Mouse (Mus musculus) MEL (cell line): ENCODE data around the gene Kalrn.

Experiments used
- CTCF ChIP-seq, 3 experiments: IDR thresholded peaks in 2 of 3; conservative IDR thresholded peaks in 1 of 3; 2 replicates each; pipeline ENCODE4 v1.5.1; 2011 to 2012; ENCODE audit warnings: low read length in 3 of 3, low read depth in 2 of 3, mild to moderate bottlenecking in 2 of 3, improper control_type of control experiment in 1 of 3, inconsistent platforms in 1 of 3, mixed read lengths in 1 of 3, moderate library complexity in 1 of 3; ENCODE audit not compliant: control insufficient read depth in 1 of 3, insufficient read depth in 1 of 3, poor library complexity in 1 of 3, severe bottlenecking in 1 of 3
- EP300 ChIP-seq, 2 experiments: IDR thresholded peaks; 2 replicates each; pipeline ENCODE4 v1.6.1; 2011; ENCODE audit warnings: improper control_type of control experiment in 2 of 2, low read length in 2 of 2, low read depth in 1 of 2, mild to moderate bottlenecking in 1 of 2
- GATA1 ChIP-seq: IDR thresholded peaks from 2 replicates; pipeline ENCODE4 v1.6.1; 2011; ENCODE audit warnings: low read depth, low read length, improper control_type of control experiment
- HCFC1 ChIP-seq: IDR thresholded peaks from 2 replicates; pipeline ENCODE4 v1.6.1; 2012; ENCODE audit warnings: low read depth, mild to moderate bottlenecking, inconsistent platforms, low read length, improper control_type of control experiment, moderate library complexity
- MAFK ChIP-seq: IDR thresholded peaks from 2 replicates; pipeline ENCODE4 v1.6.1; 2011; ENCODE audit warnings: low read depth, mild to moderate bottlenecking, low read length, improper control_type of control experiment, borderline replicate concordance
- NELFE ChIP-seq: IDR thresholded peaks from 2 replicates; pipeline ENCODE4 v1.6.1; 2011; ENCODE audit warnings: low read depth, low read length, improper control_type of control experiment
- POLR2A ChIP-seq, 2 experiments: IDR thresholded peaks; 2 replicates each; pipeline ENCODE4 v1.6.1; 2011 to 2012; ENCODE audit warnings: low read length in 2 of 2, mild to moderate bottlenecking in 2 of 2, control low read depth in 1 of 2, improper control_type of control experiment in 1 of 2, low read depth in 1 of 2, moderate library complexity in 1 of 2; ENCODE audit not compliant: control insufficient read depth in 1 of 2, insufficient read depth in 1 of 2, poor library complexity in 1 of 2
- POLR2AphosphoS2 ChIP-seq: IDR thresholded peaks from 2 replicates; pipeline ENCODE4 v1.6.1; 2011; ENCODE audit warnings: low read length, improper control_type of control experiment
- ZC3H11A ChIP-seq: IDR thresholded peaks from 2 replicates; pipeline ENCODE4 v1.6.1; 2012; ENCODE audit warnings: low read depth, mild to moderate bottlenecking, inconsistent platforms, low read length, improper control_type of control experiment

DNA sequence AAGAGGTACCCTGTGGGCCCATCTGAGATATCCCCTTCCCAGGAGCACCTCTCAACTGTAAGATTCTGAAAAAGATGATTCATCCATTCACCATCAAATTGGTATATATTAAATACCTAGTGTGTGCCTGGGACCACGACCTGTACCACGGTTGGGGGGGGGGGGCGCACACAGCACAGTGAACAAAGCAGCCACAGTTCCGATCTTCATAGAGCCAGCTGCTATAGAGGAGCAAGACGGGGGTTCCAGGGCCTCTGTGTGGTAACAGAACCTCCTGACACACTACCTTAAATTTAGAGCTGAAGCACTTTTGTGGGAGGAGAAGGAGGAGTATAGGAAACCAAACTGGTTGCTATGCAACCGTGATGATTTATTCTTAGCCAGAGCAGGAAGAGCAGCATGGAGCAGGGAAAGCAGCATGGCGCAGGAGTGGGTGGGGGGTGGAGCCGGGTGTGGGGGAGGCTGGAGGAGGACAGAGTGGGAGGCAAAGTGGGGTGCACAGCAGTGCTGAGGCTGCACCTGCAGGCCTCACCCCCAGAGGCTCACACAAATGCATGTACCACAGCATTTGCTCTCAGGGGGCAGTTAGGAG, 104.0 kb downstream of the Kalrn start:
- TF ChIP-seq GATA1, result no peak
- TF ChIP-seq POLR2A (IDR thresholded peaks at IDR 0.05; ENCODE audit: control insufficient read depth in 1 of 2, insufficient read depth in 1 of 2, low read depth in 1 of 2, low read length in 2 of 2, poor library complexity in 1 of 2), result no peak
- no peak for TF ChIP-seq POLR2AphosphoS2
- no peak for TF ChIP-seq CTCF (IDR thresholded peaks at IDR 0.05 in 2 of 3, conservative IDR thresholded peaks at IDR 0.05 in 1 of 3; ENCODE audit: control insufficient read depth in 1 of 3, insufficient read depth in 1 of 3, low read depth in 2 of 3, low read length in 3 of 3, poor library complexity in 1 of 3, severe bottlenecking in 1 of 3)
- TF ChIP-seq HCFC1, result no peak
- TF ChIP-seq EP300 (IDR thresholded peaks at IDR 0.05; ENCODE audit: low read depth in 1 of 2, low read length in 2 of 2), result no peak
- no peak for TF ChIP-seq MAFK
- no peak for TF ChIP-seq NELFE
- TF ChIP-seq ZC3H11A, result no peak
